Mouse (Mus musculus): ENCODE measurements around the gene Mrpl38.

The Mrpl38 gene

DNA sequence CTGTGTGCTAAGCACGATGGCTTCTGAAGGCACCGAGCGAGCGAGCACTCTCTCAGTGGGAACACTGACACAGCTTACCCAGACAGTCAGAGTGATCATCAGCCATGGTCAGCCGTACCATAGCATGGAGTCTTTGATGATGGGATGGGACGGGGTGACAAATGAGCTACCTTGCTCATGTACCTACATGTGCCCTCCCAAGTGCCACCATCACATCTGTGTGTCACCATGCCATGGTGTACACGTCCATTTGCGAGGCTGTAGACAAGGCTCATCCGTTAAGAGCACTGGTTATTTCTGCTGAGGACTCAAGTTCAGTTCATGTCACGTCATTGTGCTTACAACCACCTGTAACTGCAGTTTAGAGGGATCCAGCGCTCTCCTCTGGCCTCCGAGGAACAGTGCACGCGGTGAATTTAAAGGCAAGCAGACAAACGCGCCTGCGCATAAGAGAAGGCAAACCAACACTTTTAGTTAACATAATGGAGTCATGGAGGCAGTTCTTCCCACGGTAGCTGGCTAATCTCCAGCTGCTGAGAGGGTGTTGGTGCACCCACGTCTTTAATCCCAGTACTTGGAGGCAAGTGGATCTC lies 27.0 kb downstream of the Mrpl38 start:
- DNase-seq (ENCODE audit: low read depth in 2 of 2, low spot score in 2 of 2), result no peak

- DNase-seq (ENCODE audit: low read depth in 2 of 2, low spot score in 2 of 2), result no peak
These were observed 27.6 kb downstream of the Mrpl38 start for GRCm38 (mm10) chr11:116111067-116111466.

DNA sequence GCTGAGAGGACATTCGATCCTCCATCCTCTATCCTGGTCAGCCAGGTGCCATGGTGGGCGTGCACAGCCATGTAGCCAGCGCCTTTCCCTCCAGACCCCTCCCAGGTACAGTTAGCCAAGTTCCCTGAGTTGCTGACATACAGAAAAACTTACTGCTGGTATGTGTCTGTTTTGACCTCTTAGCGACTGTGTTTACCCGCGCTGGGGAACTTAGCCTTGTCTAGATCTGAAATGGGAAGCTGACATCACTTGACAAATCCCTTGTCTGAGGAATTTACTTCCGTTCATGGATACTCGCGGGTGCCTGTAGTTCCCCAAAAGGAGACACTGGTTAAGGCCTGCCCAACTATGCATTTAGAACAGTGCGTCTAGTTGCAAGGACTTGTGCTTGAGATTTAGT lies 28.1 kb downstream of the Mrpl38 start:
- DNase-seq (ENCODE audit: low read depth in 2 of 2, low spot score in 2 of 2), result no peak

GRCm38 (mm10) chr11:116110131-116110530 lies 28.5 kb downstream of the Mrpl38 start:
- no peak for DNase-seq (ENCODE audit: low read depth in 2 of 2, low spot score in 2 of 2)

DNA sequence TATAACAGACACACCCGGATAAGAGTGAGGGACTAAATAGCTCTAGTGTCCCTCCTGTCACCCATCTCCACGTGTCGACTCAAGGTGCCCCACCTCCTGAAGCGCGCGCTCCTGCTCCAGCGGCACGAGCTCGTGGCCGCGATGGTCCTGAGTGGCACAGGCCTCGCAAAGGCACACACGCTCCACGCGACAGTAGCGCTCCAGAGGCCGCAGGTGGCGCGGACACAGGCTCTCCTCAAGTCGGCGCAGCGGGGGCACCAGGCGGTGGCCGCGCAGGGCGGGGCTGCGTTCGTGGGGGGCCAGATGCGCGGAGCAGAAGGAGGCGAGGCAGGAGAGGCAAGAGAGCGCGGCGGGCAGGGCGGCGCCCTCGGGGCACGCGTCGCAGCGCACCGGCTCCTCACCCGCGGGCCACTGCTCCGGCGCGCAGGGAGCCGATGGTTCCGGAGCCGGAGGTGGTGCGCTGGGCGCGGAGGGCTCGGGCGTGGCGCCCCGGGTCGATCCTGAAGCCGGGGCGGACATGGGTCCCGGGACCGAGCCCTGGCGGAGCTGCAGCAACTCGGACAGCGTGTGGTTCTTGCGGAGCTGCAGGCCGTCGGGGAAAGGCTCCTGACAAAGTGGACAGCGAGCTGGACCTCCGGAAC lies 29.1 kb downstream of the Mrpl38 start:
- no peak for DNase-seq (ENCODE audit: low read depth in 2 of 2, low spot score in 2 of 2)

DNA sequence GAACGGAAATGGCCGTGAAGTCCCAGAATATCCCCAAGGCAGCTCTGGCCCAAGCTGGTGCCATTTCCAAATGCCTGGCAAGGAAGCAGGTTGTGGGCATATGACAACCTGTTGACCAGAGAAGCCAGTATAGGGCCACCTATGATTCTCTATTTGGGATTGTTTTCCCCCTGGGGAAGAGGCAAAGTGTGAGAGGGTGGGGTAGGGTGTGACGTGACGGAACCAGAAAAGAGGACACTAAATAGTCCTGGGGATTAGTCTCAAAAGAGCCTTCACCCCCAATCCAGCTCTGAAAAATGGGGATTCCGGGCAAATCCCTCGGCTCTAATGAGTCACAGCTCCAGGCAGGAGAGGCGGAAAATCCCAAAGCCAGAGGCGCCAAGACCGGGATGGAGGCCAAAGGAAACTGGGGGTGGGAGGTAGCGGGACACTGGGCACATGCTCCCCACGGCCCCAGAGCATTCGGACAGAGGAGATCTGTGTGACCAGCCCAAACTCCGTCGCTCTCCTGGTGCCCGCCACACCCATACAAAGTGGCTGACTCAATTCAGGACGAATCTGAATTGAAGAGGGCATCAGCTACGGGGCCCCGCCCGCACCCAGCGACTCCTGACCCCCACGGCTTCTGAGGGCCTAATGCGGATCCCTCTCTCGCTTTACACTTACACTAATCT lies 30.1 kb downstream of the Mrpl38 start:
- no peak for DNase-seq (ENCODE audit: low read depth in 2 of 2, low spot score in 2 of 2)

DNA sequence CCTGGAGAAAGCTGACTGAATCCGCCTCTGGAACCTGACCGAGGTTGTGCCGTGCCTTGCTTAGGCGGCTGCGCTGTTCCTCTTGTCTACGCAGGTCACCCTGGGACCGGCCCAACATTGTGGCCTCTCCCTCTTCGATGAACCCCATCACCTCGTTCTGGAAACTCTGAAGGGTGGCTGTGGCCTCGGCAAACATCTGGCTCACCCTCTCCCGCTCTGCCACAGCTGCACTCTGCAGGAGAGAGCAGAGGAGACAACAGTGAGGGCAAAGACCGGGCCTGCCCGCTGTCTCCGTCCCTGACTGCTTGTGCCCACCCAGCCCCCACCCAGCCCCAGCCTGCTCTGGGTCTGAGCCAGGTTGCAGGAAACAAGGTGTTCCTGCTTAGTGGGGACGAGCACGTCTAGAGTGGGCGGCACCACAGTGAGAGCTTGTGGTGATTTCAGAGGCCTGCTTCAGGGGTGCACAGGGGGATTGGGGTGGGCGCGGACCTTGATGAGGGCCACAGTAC lies 30.8 kb downstream of the Mrpl38 start:
- no peak for DNase-seq (ENCODE audit: low read depth in 2 of 2, low spot score in 2 of 2)

GRCm38 (mm10) chr11:116106963-116107776 lies 31.5 kb downstream of the Mrpl38 start:
- DNase-seq (ENCODE audit: low read depth in 2 of 2, low spot score in 2 of 2), result no peak

GRCm38 (mm10) chr11:116106154-116106962 lies 32.3 kb downstream of the Mrpl38 start:
- DNase-seq (ENCODE audit: low read depth in 2 of 2, low spot score in 2 of 2), result no peak

- no peak for DNase-seq (ENCODE audit: low read depth in 2 of 2, low spot score in 2 of 2)
These were observed 33.6 kb downstream of the Mrpl38 start for GRCm38 (mm10) chr11:116105065-116105464.

DNA sequence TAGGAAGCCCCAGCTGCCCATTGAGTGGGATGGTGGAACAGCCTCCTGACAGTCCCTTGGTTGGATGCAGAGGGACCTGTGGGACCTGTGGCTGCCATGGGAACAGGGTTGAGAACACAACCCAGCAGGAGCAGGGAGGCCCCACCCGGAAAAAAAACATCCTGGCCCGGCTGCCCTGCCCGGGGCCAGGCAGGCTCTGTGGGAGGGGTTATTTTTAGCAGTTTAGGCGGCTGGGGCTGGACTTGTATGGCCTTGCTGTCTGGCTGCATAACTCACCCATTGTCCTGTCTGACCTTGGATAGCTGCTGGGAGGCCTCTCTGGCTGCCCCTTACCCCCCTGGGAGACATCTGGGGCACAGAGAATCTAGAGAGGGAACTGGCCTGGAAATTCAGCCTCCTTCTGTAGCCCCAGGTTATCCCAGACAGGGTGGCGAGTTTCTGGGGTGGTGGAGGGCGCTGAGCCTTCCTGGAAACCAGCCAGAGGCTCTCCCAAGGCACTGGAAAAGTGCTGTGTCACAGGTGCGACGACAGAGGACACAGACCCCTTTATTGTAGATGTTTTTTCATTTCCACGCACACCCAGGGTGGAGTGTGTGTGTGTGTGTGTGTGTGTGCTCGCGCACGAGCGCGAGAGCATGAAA lies 34.5 kb downstream of the Mrpl38 start:
- DNase-seq (ENCODE audit: low read depth in 2 of 2, low spot score in 2 of 2), result no peak

GRCm38 (mm10) chr11:116103572-116103971 lies 35.1 kb downstream of the Mrpl38 start:
- no peak for DNase-seq (ENCODE audit: low read depth in 2 of 2, low spot score in 2 of 2)

DNA sequence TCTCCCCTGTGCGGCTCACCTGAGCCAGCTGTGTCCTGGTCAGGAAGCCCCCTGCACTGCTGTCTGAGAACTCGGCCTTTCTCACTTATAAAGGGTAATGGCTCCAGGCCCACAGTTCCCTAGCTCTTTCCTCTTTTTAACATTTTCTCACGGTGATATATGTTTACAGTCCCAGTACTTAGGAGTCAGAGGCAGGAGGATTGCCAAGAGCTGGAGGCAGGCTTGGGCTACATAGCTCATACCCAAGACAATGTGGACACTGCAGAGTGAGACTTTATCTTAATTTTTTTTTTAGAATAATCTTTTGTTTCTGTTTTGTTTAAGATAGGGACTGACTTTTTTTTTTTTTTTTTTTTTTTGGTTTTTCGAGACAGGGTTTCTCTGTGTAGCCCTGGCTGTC lies 36.2 kb downstream of the Mrpl38 start:
- DNase-seq (ENCODE audit: low read depth in 2 of 2, low spot score in 2 of 2), result no peak

DNA sequence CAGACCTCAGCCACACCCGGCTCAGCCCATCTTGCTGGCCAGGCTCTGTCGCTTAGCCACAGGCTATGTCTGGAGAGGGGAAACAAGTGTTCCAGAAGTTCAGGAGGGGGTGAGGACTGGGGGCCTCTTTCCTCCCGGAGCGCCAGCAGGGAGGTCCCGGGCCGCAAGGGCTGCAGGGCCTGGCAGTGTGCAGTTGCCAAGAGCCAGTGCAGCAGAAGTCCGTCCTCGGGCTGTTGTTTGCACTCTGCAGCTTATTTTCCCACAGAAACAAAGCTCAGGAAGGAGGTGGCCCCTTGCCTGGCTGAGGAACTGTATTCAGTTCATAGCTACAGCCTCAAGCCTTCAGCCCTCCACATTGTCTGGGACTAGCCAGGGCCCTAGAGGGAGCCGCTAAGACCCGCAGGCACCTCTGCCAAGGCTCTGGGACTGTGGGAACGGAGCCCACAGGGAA lies 36.7 kb downstream of the Mrpl38 start:
- DNase-seq (ENCODE audit: low read depth in 2 of 2, low spot score in 2 of 2), result no peak

- DNase-seq (ENCODE audit: low read depth in 2 of 2, low spot score in 2 of 2), result no peak
These were observed 37.8 kb downstream of the Mrpl38 start for GRCm38 (mm10) chr11:116100839-116101238.

DNA sequence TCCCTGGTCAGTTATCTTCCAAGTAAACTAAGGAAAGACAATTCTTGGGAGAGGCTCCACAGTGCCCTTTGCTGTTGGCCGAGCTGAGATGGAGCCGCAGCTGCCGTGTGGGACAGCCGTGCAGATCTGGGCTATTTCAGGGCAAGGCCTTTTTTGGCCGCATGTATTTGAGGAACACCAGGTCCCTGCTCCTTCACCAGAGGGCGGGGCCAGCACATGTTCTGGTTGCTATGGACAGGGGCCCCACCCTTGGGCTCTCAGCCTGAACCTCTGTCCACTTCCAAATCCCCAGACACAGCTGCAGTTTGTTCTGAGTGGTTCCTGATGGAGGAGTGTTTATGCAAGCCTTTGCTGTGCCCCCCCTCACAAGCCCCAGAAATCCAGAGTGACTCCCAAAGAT lies 38.3 kb downstream of the Mrpl38 start:
- no peak for DNase-seq (ENCODE audit: low read depth in 2 of 2, low spot score in 2 of 2)

DNA sequence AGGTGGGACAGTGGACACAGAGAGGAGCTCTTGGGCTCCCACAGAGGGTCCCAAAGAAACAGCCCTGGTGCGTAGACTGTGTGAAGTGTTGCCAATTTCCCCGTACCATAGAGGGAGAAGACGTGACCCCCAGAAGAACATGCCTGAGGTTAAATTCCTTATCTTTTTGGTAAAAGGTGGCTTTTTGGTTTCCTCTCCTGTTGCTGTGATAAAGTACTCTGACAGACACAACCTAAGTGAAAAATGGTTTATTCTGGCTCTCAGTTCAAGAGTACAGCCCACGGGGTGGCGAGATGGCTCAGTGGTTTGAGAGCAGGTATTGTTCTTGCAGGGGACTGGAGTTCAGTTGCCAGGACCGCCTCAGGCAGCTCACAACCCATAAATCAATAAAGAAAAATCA lies 39.2 kb downstream of the Mrpl38 start:
- no peak for DNase-seq (ENCODE audit: low read depth in 2 of 2, low spot score in 2 of 2)

GRCm38 (mm10) chr11:116098711-116099460 lies 39.8 kb downstream of the Mrpl38 start:
- DNase-seq (ENCODE audit: low read depth in 2 of 2, low spot score in 2 of 2), result no peak

Measured in CD8-positive naive resting alpha-beta T cell, adult 2 months (primary cell).